Mouse (Mus musculus) heart, embryonic 13.5 days (tissue): ENCODE data around the gene Surf1. TPM values are rescaled to one million over a fixed set of nuclear protein-coding genes. Genes with fewer than 3 reads are reported as not detected.

Source experiments
- ATAC-seq: fragments of 200-750 bp; cut with Nextera tagmentation; 2 replicates; pipeline ENCODE4 v1.8.0; 2017; ENCODE audit warnings: moderate TSS enrichment; ENCODE audit not compliant: insufficient number of reproducible peaks, low FRiP score, low TSS enrichment; ENCODE audit errors: extremely low read depth
- H3K27ac ChIP-seq: fragments of 300-500 bp; sonication (generic); replicated peaks from 2 replicates; pipeline ENCODE4 v1.5.1; 2015; ENCODE audit warnings: moderate library complexity, mild to moderate bottlenecking, inconsistent platforms
- H3K27me3 ChIP-seq: fragments of 300-500 bp; sonication (generic); replicated peaks from 2 replicates; pipeline ENCODE4 v1.6.1; 2015; ENCODE audit warnings: mild to moderate bottlenecking, inconsistent platforms
- H3K36me3 ChIP-seq: fragments of 300-500 bp; sonication (generic); 2 replicates; pipeline ENCODE4 v1.6.1; 2015; ENCODE audit warnings: mild to moderate bottlenecking, inconsistent platforms
- H3K4me1 ChIP-seq: fragments of 300-500 bp; sonication (generic); 2 replicates; pipeline ENCODE4 v1.6.1; 2015; ENCODE audit warnings: inconsistent platforms
- H3K4me2 ChIP-seq: fragments of 300-500 bp; sonication (generic); 2 replicates; pipeline ENCODE4 v1.6.1; 2015; ENCODE audit warnings: inconsistent platforms, mild to moderate bottlenecking, moderate library complexity
- H3K4me3 ChIP-seq: fragments of 300-500 bp; sonication (generic); 2 replicates; pipeline ENCODE4 v1.5.1; 2015; ENCODE audit warnings: moderate library complexity, mild to moderate bottlenecking, inconsistent platforms
- H3K9ac ChIP-seq: fragments of 300-500 bp; sonication (generic); 2 replicates; pipeline ENCODE4 v1.6.1; 2015; ENCODE audit warnings: inconsistent platforms, mild to moderate bottlenecking, moderate library complexity
- H3K9me3 ChIP-seq: fragments of 300-500 bp; sonication (generic); 2 replicates; pipeline ENCODE4 v1.6.1; 2016; ENCODE audit warnings: inconsistent platforms
- WGBS: fragments of 180-500 bp; shearing (Covaris S2); methylation state at CpG from one replicate; pipeline ENCODE4 v1.1.7; 2015; ENCODE audit warnings: mixed read lengths; 5-methylcytosine and 5-hydroxymethylcytosine counted together
- polyA plus RNA-seq: library from polyadenylated mRNA; unstranded; fragments of >200 nt; fragmentation: Nextera tagmentation; extraction: Ambion mirVana; gene quantifications from 2 replicates; pipeline ENCODE4 v1.2.1, GENCODE M21; 2015

The Surf1 gene
- polyA plus RNA-seq, 1 experiment from 2014 or later: 43.4 TPM

DNA sequence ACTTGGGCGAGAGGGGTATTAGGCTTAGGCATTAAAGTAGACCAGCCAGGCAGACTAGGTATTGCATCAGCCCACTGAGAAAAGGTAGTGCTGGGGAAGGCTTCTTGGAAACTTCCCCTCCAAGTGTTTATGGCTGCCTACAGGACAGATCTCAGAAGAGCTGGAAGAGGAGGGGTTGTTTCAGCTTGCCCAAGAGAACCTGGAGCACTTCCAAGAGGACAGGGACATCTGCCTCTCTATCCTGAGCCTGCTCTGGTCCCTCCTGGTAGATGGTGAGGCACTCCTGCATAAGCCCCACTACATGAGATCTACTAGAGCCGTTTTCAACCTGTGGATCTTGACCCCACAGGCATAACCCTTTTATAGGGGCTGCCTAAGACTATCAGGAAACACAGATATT lies 34.1 kb upstream of the Surf1 start:
- H3K9ac ChIP-seq: no peak overlapping the region
- no peaks in the 10 kb centered on the region for H3K9me3 ChIP-seq
- H3K36me3 ChIP-seq: peaks cover 82% of the 10 kb centered on the region
- H3K4me1 ChIP-seq: no peaks in the 10 kb centered on the region
- WGBS: 88% methylated on average over 2 of the region's 2 CpGs
- H3K4me2 ChIP-seq: no peak overlapping the region
- no peak for ATAC-seq
- no peak overlapping the region for H3K4me3 ChIP-seq
- H3K27me3 ChIP-seq: no peaks in the 10 kb centered on the region
- no peak overlapping the region for H3K27ac ChIP-seq

DNA sequence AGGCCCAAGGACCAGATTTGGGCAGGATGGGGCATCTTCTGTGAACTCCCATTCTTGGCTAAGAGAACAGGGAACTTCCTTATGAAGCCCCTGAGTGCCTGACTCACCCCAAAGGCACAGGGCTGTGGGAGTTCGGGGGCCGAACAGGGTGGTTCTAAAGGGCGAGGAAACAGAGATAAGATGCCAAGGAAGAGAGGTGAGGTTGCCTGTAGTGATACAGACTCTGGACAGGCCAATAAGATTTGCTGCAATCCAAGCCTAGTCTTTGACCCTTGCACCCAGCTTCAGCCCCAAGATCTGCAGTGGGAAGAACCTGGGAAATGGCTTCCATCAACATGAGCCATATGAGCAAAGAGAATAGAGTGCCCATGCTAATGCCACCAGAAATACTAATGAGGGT lies 26.9 kb upstream of the Surf1 start:
- Histone ChIP-seq H3K9ac (no peak overlapping the region), H3K36me3 (peaks cover 15% of the 10 kb centered on the region), H3K9me3 (no peaks in the 10 kb centered on the region), H3K4me2 (no peak overlapping the region), H3K27me3 (no peaks in the 10 kb centered on the region; the same call in 1 of the 2 replicates), H3K27ac (no peak overlapping the region), H3K4me3 (no peak overlapping the region), H3K4me1 (no peaks in the 10 kb centered on the region)
- ATAC-seq: no peak
- 60% methylated on average over 3 of the region's 3 CpGs for WGBS

DNA sequence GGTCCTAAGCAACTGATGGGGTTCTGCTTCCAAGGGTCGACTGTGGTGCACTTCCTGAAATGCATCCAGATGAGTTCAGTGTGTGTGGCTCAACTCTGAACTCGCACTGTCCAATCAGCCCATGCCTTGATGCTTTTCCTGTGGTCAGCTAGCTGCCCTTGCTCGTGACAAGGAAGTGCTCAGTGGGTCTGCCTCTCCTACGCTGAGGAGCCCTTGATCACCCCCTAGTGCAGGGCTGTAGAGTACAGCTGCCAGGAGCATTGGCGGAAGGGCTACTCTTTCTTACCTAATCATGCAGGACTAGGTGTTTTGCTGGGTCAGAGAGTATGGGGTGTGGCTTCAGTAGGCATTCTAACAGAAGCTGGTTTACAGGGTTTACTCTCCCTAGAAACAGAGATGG lies 25.2 kb upstream of the Surf1 start:
- H3K27ac ChIP-seq: no peak overlapping the region
- no peak overlapping the region for H3K9ac ChIP-seq
- ATAC-seq: no peak
- H3K4me3 ChIP-seq: no peak overlapping the region
- no peak overlapping the region for H3K4me2 ChIP-seq
- 36% methylated on average over 5 of the region's 5 CpGs for WGBS
- H3K4me1 ChIP-seq: no peaks in the 10 kb centered on the region
- H3K36me3 ChIP-seq: peaks cover 1% of the 10 kb centered on the region; the same call in 1 of the 2 replicates
- H3K9me3 ChIP-seq: no peaks in the 10 kb centered on the region
- no peaks in the 10 kb centered on the region; the same call in 1 of the 2 replicates for H3K27me3 ChIP-seq

DNA sequence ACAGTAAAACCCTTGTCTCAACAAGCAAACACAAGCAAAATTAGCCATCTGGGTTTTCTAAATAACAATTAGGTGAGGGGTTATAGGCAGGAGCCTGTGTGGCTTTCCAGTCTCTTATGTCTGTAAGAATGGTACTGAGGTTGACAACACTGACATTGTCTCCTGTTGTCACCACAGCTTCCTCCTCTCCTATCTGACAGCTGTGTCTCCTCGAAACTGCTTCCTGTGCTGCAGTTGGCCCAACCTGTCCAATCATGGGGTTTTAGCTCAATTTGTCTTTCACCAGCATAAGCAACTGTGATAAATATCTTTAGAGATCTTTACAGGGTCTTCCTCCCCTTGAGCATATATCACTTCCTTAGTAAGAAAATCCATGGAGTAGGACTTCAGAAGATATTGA lies 20.1 kb upstream of the Surf1 start:
- Histone ChIP-seq H3K4me2 (no peak overlapping the region), H3K4me1 (peaks cover 14% of the 10 kb centered on the region), H3K27ac (no peak overlapping the region), H3K9me3 (no peaks in the 10 kb centered on the region), H3K27me3 (no peaks in the 10 kb centered on the region), H3K36me3 (peaks cover 6% of the 10 kb centered on the region), H3K4me3 (no peak overlapping the region), H3K9ac (no peak overlapping the region)
- ATAC-seq: no peak
- 44% methylated on average over 1 of the region's 1 CpGs for WGBS

DNA sequence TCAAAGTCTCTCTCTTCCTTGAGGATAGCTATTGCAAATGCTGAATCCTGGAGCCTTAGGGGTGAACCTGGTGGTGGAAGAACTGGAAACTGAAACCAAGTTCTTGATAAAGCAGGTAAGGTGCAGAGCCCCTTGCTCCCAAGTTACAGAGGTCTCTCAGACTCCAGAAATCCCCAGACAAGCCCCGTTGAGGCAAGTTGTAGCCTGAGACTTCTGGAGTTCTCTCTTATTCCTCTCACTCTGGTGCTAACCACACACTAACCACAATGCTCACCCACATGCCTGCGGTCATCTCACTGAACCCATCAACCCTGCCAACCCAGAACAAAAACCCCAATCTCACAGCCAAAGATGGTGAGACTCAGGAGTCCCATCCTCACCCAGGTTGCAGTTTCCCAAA lies 19.0 kb upstream of the Surf1 start:
- H3K4me3 ChIP-seq: no peak overlapping the region
- H3K4me1 ChIP-seq: peaks cover 25% of the 10 kb centered on the region
- H3K9ac ChIP-seq: no peak overlapping the region
- ATAC-seq: no peak
- no peaks in the 10 kb centered on the region for H3K9me3 ChIP-seq
- no peaks in the 10 kb centered on the region for H3K27me3 ChIP-seq
- no peak overlapping the region for H3K4me2 ChIP-seq
- peaks cover 17% of the 10 kb centered on the region for H3K36me3 ChIP-seq
- no peak overlapping the region for H3K27ac ChIP-seq
- WGBS: 85% methylated on average over 2 of the region's 2 CpGs

DNA sequence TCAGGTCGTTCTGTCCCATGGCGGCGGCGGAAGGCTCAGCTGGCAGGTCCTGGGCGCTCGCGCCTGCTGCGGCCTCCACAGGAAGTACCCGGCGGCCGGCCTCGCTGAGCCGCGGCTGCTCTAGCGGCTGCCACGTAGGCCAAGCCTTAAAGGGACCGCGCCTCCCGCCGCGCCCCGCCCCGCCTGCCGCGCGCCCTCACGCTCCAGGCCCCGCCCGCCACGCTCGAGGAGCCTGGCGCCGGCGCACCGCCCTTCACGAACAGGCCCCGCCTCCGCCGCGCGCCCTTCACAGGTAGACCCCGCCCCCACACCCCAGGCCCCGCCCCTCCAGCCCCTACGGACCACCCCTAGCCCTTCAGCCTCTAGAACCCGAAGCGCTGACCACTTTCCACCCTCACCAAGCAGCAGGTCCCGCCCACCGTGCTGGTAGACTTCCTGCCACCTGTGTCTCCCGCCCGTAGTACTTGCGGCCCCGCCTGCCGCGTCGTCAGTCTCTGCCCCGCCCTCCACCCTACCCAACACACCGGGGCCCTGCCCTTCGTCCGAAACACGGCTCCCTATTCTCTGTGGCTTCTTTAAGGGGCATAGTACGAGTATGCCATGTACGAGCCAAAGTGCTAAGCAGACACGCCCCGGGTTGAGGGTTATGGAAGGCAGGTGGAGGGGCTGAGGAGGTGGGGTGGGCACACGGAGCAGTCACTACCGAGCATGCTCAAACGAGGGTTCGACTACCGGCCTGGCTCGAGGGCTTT lies 17.1 kb upstream of the Surf1 start, which contains the start of the genes Surf4 and Stkld1:
Surf4 (minus strand) TSS at position 625 of the 752 bp plus-strand sequence.
Stkld1 (plus strand) TSS at position 744 of the 752 bp plus-strand sequence.
- Histone ChIP-seq H3K36me3 (peaks cover 35% of the 10 kb centered on the region), H3K9ac (peak within 1 kb of the TSS; percentile 99), H3K9me3 (no peaks in the 10 kb centered on the region), H3K4me3 (peak within 1 kb of the TSS; percentile 90), H3K27me3 (no peaks in the 10 kb centered on the region), H3K27ac (peak within 1 kb of the TSS; percentile 92), H3K4me2 (peak within 1 kb of the TSS; percentile 84), H3K4me1 (peaks cover 41% of the 10 kb centered on the region)
- 2% methylated on average over 70 of the region's 70 CpGs for WGBS
- ATAC-seq: peak; percentile 93

DNA sequence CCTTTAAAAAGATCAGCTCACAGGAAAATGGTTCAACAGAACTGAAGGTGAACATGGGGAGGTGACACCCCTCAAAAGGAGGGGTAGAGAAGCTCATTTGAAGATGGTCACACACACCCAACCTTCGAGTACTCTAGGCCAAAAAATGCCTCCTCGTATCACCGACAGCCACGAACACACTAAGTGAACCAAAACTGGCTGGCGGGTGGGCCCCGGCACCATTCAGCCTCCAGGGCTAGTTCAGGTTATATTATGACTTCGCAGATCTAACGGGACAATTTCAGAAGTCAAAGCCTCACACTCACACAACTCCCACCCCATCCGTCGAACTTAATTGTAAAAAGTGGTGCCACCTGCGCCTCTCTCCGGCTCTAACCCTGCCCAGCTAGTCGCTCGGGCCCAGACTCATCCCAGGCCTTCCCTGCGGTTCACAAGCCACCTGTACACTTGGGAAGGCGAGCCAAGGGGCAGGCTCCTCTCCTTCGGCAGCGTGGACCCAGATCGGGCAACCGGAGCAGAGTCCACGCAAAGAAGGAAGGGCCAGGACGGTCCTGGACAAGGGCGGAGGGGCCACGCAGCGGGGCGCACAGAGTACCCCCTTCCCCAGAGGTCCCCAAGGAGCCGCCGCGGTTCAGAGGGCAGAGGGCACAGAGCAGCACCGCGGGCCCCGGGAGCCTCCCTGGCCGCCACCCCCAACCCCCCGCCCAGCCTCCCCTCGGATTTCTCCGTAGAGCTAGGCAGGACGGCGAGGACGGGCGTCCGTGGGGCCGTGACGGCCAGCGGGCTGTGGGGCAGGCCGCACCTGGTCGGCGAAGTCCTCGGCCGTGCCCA lies 16.4 kb upstream of the Surf1 start:
- Histone ChIP-seq H3K27me3 (no peaks in the 10 kb centered on the region), H3K27ac (peak overlapping the region; percentile 92), H3K4me2 (peak overlapping the region; percentile 84), H3K36me3 (peaks cover 42% of the 10 kb centered on the region), H3K4me1 (peaks cover 48% of the 10 kb centered on the region), H3K9ac (peak overlapping the region; percentile 99), H3K4me3 (peak overlapping the region; percentile 90), H3K9me3 (no peaks in the 10 kb centered on the region)
- ATAC-seq: peak; percentile 15
- 1% methylated on average over 47 of the region's 49 CpGs for WGBS

DNA sequence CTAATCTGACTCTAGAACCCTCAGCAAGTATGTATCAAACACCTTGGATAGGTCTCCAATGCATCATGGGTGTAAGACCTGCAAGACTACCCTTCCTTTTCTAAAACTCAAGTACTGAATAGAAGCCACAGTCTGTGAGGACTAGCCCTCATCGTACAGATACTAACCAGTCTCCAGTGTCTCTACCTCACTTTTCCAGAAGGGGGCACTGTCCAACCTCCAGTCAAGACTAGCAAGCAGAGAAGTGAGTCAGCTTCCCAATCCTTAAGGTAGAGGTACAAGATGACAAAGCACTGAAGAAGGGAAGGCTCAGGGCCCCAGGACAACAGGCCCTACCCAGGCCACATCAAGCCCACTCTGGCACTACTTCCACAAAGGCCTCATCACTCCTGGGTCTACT lies 14.1 kb upstream of the Surf1 start:
- H3K36me3 ChIP-seq: peaks cover 65% of the 10 kb centered on the region
- peak overlapping the region; percentile 84; the same call in 1 of the 2 replicates for H3K4me2 ChIP-seq
- 45% methylated on average over 1 of the region's 1 CpGs for WGBS

DNA sequence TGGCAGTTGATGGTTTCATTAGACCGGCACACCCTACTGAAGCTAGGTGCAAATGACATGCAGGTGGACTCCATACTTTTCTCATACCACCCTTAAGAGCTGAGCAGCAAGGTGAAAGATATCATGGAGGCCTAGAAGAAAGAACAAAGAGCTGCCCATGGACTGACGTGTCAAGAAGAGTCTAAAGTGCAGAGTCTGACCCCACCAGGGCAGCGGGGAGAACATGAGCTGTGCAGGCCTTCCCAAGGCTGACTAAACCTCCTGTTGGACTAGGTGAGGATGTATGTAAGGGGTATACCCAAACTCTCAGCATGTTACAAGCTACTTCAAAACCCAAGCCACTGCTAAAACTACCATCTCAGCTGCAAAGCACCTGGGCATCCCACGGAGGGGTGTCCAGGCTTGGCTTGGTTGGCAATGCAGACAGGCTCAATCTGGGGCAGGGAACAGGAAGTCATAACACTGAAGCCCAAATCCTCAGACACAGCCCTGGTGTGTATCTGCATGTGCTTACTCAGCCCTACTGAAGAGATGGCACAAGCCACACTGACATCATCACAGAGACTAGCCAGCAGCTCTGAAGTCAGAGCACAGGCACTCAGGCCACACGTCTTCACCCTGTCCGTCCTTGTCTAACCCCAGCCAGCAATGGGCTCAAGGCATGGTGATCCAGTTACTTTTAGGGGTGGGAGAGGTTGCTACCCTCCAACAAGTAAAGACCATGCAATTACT lies 11.6 kb upstream of the Surf1 start:
- no peak overlapping the region for H3K4me3 ChIP-seq
- no peak for ATAC-seq
- H3K4me1 ChIP-seq: peaks cover 47% of the 10 kb centered on the region
- no peak overlapping the region for H3K9ac ChIP-seq
- 79% methylated on average over 6 of the region's 6 CpGs for WGBS
- H3K4me2 ChIP-seq: no peak overlapping the region
- no peaks in the 10 kb centered on the region for H3K9me3 ChIP-seq
- H3K27me3 ChIP-seq: no peaks in the 10 kb centered on the region
- peaks cover 90% of the 10 kb centered on the region for H3K36me3 ChIP-seq
- H3K27ac ChIP-seq: no peak overlapping the region

More for the DNA sequence above, 14.1 kb upstream of the Surf1 start:
- Histone ChIP-seq H3K4me3 (no peak overlapping the region), H3K9ac (no peak overlapping the region), H3K27ac (no peak overlapping the region), H3K9me3 (no peaks in the 10 kb centered on the region), H3K4me1 (peaks cover 50% of the 10 kb centered on the region), H3K27me3 (no peaks in the 10 kb centered on the region)
- ATAC-seq: no peak

DNA sequence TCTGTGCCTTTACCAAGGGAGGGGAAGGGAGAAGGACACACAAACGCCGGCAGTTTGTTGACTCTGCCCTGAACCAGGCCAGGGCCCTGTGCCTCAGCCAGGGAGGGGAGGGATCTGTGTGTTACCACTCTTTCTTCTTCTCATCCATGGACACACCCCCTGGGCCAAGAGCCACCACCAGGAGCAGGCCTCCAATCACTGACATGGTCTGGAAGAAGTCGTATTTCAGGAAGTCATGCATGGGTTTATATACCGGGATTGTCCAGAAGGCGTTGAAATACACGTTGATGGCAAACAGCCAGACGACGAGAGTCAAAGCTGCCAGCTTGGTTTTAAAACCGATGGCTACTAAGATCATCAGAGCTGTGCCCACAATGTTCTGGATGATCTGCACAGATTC lies 5.5 kb upstream of the Surf1 start:
- no peak for ATAC-seq
- Histone ChIP-seq H3K36me3 (peaks cover 89% of the 10 kb centered on the region), H3K27ac (peak overlapping the region; percentile 45), H3K4me2 (no peak overlapping the region), H3K27me3 (no peaks in the 10 kb centered on the region), H3K4me1 (peaks cover 26% of the 10 kb centered on the region), H3K9me3 (no peaks in the 10 kb centered on the region), H3K4me3 (no peak overlapping the region), H3K9ac (no peak overlapping the region)
- 51% methylated on average over 9 of the region's 9 CpGs for WGBS
